Mouse (Mus musculus) lung, adult 2 months (tissue): ENCODE measurements around the gene Olfr926.

ENCODE experiments used
- CTCF ChIP-seq: fragments of 200-500 bp; IDR thresholded peaks from 2 replicates; pipeline ENCODE4 v1.5.1; 2011; ENCODE audit warnings: mild to moderate bottlenecking, low read length, control low read depth; ENCODE audit not compliant: insufficient read depth
- POLR2A ChIP-seq: fragments of 200-500 bp; IDR thresholded peaks from 2 replicates; pipeline ENCODE4 v1.6.1; 2011; ENCODE audit warnings: low read depth, mild to moderate bottlenecking, control low read depth, low read length, borderline replicate concordance; ENCODE audit errors: extremely low read depth

- TF ChIP-seq POLR2A: no peak
- TF ChIP-seq CTCF: no peak
Observed at GRCm38 (mm10) chr9:38844149-38844548, 32.8 kb upstream of the Olfr926 start, which contains the start of gene Olfr924.
